Mouse (Mus musculus) erythroblast, embryonic 14.5 days (primary cell): Measurements from ENCODE around the gene Tdrd9. TPM values are rescaled to one million over a fixed set of nuclear protein-coding genes. Genes with fewer than 3 reads are reported as not detected.
A peak's percentile ranks its signal among the peaks of the same experiment; 100 is the strongest.
"Not testable (repeated sequence)": the region's sequence is repeated elsewhere in the genome, so short reads cannot be mapped to it uniquely, and the experiment has no call there.

ENCODE experiments used
- H3K27me3 ChIP-seq: 2 replicates; pipeline ENCODE4 v1.6.1; 2012; ENCODE audit warnings: inconsistent platforms; ENCODE audit not compliant: control insufficient read depth
- H3K36me3 ChIP-seq: 2 replicates; pipeline ENCODE4 v1.6.1; 2012; ENCODE audit warnings: mild to moderate bottlenecking, inconsistent platforms; ENCODE audit not compliant: control insufficient read depth
- H3K4me1 ChIP-seq: 2 replicates; pipeline ENCODE4 v1.6.1; 2012; ENCODE audit warnings: inconsistent platforms; ENCODE audit not compliant: control insufficient read depth
- H3K4me3 ChIP-seq: replicated peaks from 2 replicates; pipeline ENCODE3; 2012; ENCODE audit warnings: moderate library complexity, mild to moderate bottlenecking, inconsistent platforms
- H3K9me3 ChIP-seq: 2 replicates; pipeline ENCODE4 v1.6.1; 2012; ENCODE audit warnings: low read length, inconsistent platforms, mixed read lengths; ENCODE audit not compliant: control insufficient read depth
- GATA1 ChIP-seq: IDR thresholded peaks from 2 replicates; pipeline ENCODE4 v1.6.1; 2012; ENCODE audit warnings: low read length, inconsistent platforms, mixed read lengths
- TAL1 ChIP-seq: IDR thresholded peaks from 3 replicates; pipeline ENCODE4 v1.6.1; 2012; ENCODE audit warnings: low read length, inconsistent platforms, mixed read lengths
- polyA plus RNA-seq: library from polyadenylated mRNA; stranded (reverse); fragments of >175 nt; gene quantifications from 2 replicates; pipeline ENCODE4 v1.2.3, GENCODE M21; 2012

Tdrd9 gene
- polyA plus RNA-seq, 1 experiment = not detected

DNA sequence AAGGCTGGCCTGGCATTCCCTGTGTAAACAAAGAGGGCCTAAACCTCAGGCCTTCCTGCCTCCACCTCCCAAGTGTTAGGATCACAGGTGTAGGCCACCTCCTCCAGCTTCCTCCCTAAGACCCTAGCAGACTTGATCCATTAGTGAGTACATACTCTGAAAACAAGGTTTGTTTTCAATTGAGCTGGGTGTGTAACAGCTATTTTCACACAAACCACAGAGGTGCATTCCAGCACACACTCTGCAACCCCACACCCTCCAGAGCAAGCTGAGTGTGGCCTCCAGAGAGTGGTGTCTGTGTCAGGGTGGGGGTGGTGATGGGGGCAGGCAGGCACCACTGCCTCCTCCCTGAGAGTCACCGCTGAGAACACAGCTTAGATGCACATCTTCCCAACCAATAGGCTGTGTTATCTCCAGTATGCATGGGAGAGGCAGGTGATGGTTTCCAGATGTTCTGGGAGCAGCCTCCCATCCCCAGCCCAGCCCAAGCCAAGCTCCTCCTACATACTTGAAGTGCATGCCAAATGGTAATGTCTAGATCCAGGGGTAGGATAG lies 32.7 kb upstream of the Tdrd9 start:
- no peak overlapping the region for H3K4me3 ChIP-seq
- no peaks in the 10 kb centered on the region for H3K36me3 ChIP-seq
- H3K4me1 ChIP-seq = peaks cover 27% of the 10 kb centered on the region
- no peaks in the 10 kb centered on the region for H3K9me3 ChIP-seq
- TF ChIP-seq TAL1 (no peak), GATA1 (no peak)
- H3K27me3 ChIP-seq = no peaks in the 10 kb centered on the region

- Histone ChIP-seq H3K27me3 (no peaks in the 10 kb centered on the region), H3K4me1 (peaks cover 51% of the 10 kb centered on the region), H3K4me3 (peak overlapping the region; percentile 62), H3K9me3 (no peaks in the 10 kb centered on the region), H3K36me3 (no peaks in the 10 kb centered on the region)
- TF ChIP-seq GATA1 (no peak), TAL1 (no peak)
These were observed 27.8 kb upstream of the Tdrd9 start for GRCm38 (mm10) chr12:111943421-111944064.

GRCm38 (mm10) chr12:111944065-111944987 lies 27.0 kb upstream of the Tdrd9 start:
- H3K9me3 ChIP-seq, H3K27me3 ChIP-seq, H3K36me3 ChIP-seq: not testable (repeated sequence)
- Histone ChIP-seq H3K4me3 (peak overlapping the region; percentile 62), H3K4me1 (peaks cover 44% of the 10 kb centered on the region)

- Histone ChIP-seq H3K36me3 (no peaks in the 10 kb centered on the region), H3K4me1 (peaks cover 44% of the 10 kb centered on the region), H3K27me3 (no peaks in the 10 kb centered on the region), H3K4me3 (peak overlapping the region; percentile 27), H3K9me3 (no peaks in the 10 kb centered on the region)
- TF ChIP-seq TAL1 = no peak
- no peak for TF ChIP-seq GATA1
These were observed 26.2 kb upstream of the Tdrd9 start for GRCm38 (mm10) chr12:111945115-111945514.

GRCm38 (mm10) chr12:111945765-111946655 lies 25.3 kb upstream of the Tdrd9 start:
- H3K27me3 ChIP-seq, H3K36me3 ChIP-seq, H3K9me3 ChIP-seq, H3K4me3 ChIP-seq: not testable (repeated sequence)
- H3K4me1 ChIP-seq = peaks cover 44% of the 10 kb centered on the region

DNA sequence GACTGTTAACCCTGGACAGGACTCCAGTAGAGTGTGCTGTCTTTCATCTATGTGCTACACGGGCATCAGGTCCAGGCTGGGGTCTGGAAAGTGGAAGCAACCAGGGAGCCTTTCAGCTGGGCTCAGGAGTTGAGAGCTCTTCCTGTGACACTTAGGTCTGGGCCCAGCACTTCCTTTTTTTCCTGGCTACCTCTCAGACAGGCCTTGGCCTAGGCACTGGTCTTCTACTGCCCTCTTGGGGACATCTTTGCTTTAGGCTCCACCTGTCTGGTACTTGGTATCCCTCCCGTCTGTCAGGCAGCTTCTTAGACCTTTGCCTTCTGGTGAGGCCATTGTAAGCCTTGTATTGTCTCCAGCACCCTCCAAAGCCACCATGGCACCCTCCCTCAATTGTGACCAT lies 24.6 kb upstream of the Tdrd9 start:
- Histone ChIP-seq H3K4me3 (no peak overlapping the region), H3K27me3 (no peaks in the 10 kb centered on the region), H3K4me1 (peaks cover 44% of the 10 kb centered on the region), H3K9me3 (no peaks in the 10 kb centered on the region), H3K36me3 (no peaks in the 10 kb centered on the region)
- TF ChIP-seq GATA1 (no peak), TAL1 (no peak)

GRCm38 (mm10) chr12:111950486-111950885 lies 20.9 kb upstream of the Tdrd9 start:
- Histone ChIP-seq H3K27me3 (no peaks in the 10 kb centered on the region), H3K36me3 (no peaks in the 10 kb centered on the region), H3K4me3 (no peak overlapping the region), H3K9me3 (no peaks in the 10 kb centered on the region), H3K4me1 (peaks cover 14% of the 10 kb centered on the region)
- no peak for TF ChIP-seq GATA1
- TF ChIP-seq TAL1 = no peak

DNA sequence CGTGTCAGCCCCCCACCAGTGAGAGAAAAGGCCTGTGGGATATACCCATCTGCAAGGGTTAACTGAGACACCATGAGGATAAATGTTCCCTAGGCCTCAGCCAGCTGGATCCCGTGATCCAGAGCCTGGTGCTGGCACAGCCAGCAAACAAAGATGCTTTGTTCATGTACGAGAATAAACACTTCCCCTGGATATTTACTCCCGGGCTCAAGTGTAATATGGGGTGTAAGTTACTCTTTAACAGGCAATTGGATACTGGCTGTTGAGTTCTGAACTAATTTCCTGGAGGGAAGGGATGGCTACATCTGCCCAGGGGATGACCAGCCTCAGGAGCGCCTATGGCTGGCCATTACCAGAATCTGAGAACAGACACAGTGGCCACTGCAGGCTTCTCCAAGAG lies 19.7 kb upstream of the Tdrd9 start:
- no peak for TF ChIP-seq GATA1
- TF ChIP-seq TAL1 = no peak
- no peak overlapping the region for H3K4me3 ChIP-seq
- H3K4me1 ChIP-seq = peaks cover 3% of the 10 kb centered on the region
- no peaks in the 10 kb centered on the region for H3K9me3 ChIP-seq
- H3K36me3 ChIP-seq = no peaks in the 10 kb centered on the region
- no peaks in the 10 kb centered on the region for H3K27me3 ChIP-seq
